Mouse (Mus musculus): ENCODE measurements at regions not wholly inside any gene's neighbourhood (a gene's known extent, or its start where the extent isn't known, plus 50 kb on each side); places are given as distances from the start of the nearest gene placed in this dataset.
"Not testable (repeated sequence)": the region's sequence is repeated elsewhere in the genome, so short reads cannot be mapped to it uniquely, and the experiment has no call there.

GRCm38 (mm10) chr5:4355609-4356224 lies 163.6 kb downstream of the Mterf1b start:
- no peak for DNase-seq

- DNase-seq = not testable (repeated sequence)
Observed at GRCm38 (mm10) chr5:4356555-4357273, 164.5 kb downstream of the Mterf1b start.

- DNase-seq = not testable (repeated sequence)
Observed at GRCm38 (mm10) chr5:4361547-4361946, 169.4 kb downstream of the Mterf1b start.

- not testable (repeated sequence) for DNase-seq
Observed at GRCm38 (mm10) chr5:4384719-4385118, 192.6 kb downstream of the Mterf1b start.

GRCm38 (mm10) chr5:4391083-4391482 lies 198.9 kb downstream of the Mterf1b start:
- peak; percentile 22 for DNase-seq

- not testable (repeated sequence) for DNase-seq
Observed at GRCm38 (mm10) chr5:4394353-4395052, 202.3 kb downstream of the Mterf1b start.

GRCm38 (mm10) chr5:4398087-4398486 lies 205.9 kb downstream of the Mterf1b start:
- DNase-seq = no peak

GRCm38 (mm10) chr5:4417761-4418160 lies 225.6 kb downstream of the Mterf1b start:
- peak; percentile 56 for DNase-seq

Data from cerebellum, adult 9-10 months (tissue).